Mouse (Mus musculus) heart, postnatal 0 days (tissue): ENCODE data around the gene Pthlh.

Source experiments
- CTCF ChIP-seq: IDR thresholded peaks from 2 replicates; pipeline ENCODE4 v1.5.1; 2016; ENCODE audit warnings: antibody characterized with exemption, control low read depth, low read depth
- EP300 ChIP-seq: IDR thresholded peaks from 2 replicates; pipeline ENCODE4 v1.6.1; 2016; ENCODE audit warnings: antibody characterized with exemption, low read depth

DNA sequence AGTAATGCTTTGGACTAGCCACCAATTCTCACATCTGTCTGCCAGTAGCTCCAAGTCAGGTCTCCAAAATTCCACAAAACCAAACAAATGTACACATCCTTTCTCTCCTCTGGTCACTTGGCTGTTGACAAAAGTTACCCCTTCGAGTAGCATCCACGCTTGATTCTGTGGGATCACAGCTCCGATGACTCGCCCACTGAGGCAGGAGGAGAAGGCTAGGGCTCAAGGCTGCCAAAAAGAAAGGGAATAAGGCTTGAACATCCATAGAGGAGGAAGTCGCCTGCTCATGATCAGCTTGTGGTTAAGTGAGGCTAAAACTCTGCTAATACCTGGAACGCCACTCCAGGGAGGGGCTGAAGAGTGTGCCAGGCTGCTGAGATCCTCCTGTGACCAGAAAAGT lies 2.5 kb upstream of the Pthlh start:
- TF ChIP-seq CTCF, result no peak
- no peak for TF ChIP-seq EP300
